Mouse (Mus musculus): ENCODE measurements around the gene Rab33b. TPM values are rescaled to one million over a fixed set of nuclear protein-coding genes. Genes with fewer than 3 reads are reported as not detected.

Rab33b gene
- polyA plus RNA-seq, 1 experiment from 2014 or later: 22.3 TPM

- Histone ChIP-seq H3K36me3 (peaks cover 11% of the 10 kb centered on the region; the same call in 1 of the 2 replicates), H3K9me3 (replicated peaks) (no peaks in the 10 kb centered on the region), H3K9ac (no peak overlapping the region), H3K27me3 (no peaks in the 10 kb centered on the region), H3K27ac (no peak overlapping the region), H3K4me2 (replicated peaks) (no peak overlapping the region), H3K4me1 (peaks cover 9% of the 10 kb centered on the region), H3K4me3 (no peak overlapping the region)
- ATAC-seq (ENCODE audit: low FRiP score): no peak
- WGBS: 82% methylated on average over 7 of the region's 7 CpGs
Observed at GRCm38 (mm10) chr3:51490088-51490753, 6.5 kb downstream of the Rab33b start.

DNA sequence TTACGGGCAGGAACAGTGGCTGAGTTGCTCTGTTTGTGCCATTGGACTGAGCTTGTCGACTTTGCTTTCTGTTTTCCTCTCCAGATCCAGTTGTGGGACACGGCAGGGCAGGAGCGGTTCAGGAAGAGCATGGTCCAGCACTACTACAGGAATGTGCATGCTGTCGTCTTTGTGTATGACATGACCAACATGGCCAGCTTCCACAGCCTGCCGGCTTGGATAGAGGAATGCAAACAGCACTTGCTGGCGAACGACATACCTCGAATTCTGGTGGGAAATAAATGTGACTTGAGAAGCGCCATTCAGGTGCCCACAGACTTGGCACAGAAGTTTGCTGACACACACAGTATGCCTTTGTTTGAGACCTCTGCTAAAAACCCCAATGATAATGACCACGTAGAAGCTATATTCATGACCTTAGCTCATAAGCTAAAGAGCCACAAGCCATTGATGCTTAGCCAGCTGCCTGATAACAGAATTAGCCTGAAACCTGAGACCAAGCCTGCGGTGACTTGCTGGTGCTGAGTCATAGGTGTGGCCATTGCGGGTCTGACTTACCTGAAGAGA lies 9.6 kb downstream of the Rab33b start:
- WGBS: 90% methylated on average over 13 of the region's 13 CpGs
- no peak for ATAC-seq (ENCODE audit: low FRiP score)
- H3K4me2 ChIP-seq (replicated peaks): no peak overlapping the region
- no peak overlapping the region for H3K4me3 ChIP-seq
- H3K27ac ChIP-seq: no peak overlapping the region
- H3K36me3 ChIP-seq: peaks cover 14% of the 10 kb centered on the region; the same call in 1 of the 2 replicates
- no peaks in the 10 kb centered on the region for H3K4me1 ChIP-seq
- H3K9ac ChIP-seq: no peak overlapping the region
- no peaks in the 10 kb centered on the region for H3K9me3 ChIP-seq (replicated peaks)
- no peaks in the 10 kb centered on the region for H3K27me3 ChIP-seq

GRCm38 (mm10) chr3:51494466-51494865 lies 10.7 kb downstream of the Rab33b start:
- no peak overlapping the region for H3K4me2 ChIP-seq (replicated peaks)
- 92% methylated on average over 2 of the region's 2 CpGs for WGBS
- H3K9ac ChIP-seq: no peak overlapping the region
- no peaks in the 10 kb centered on the region for H3K27me3 ChIP-seq
- ATAC-seq (ENCODE audit: low FRiP score): no peak
- H3K27ac ChIP-seq: no peak overlapping the region
- no peaks in the 10 kb centered on the region for H3K9me3 ChIP-seq (replicated peaks)
- peaks cover 14% of the 10 kb centered on the region; the same call in 1 of the 2 replicates for H3K36me3 ChIP-seq
- no peak overlapping the region for H3K4me3 ChIP-seq
- H3K4me1 ChIP-seq: no peaks in the 10 kb centered on the region

DNA sequence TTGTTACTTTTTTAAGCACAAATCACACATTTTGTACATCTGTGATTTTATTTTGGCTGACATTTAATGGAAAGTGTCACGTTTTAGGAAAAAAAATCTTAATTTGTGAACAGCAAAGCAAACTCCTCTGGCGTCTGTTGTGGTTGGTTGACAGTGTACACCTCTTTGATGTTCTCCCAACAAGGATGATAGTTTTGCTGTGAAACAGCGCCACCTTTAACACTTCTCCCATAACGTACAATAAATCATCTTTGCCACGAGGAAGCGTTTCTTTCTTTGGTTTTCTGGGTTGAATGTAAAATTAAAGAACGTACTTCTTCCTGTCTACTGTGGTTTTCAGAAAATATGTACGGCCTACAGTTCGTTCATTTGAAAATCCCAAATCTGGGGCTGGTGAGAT lies 11.9 kb downstream of the Rab33b start:
- ATAC-seq (ENCODE audit: low FRiP score): no peak
- Histone ChIP-seq H3K9ac (no peak overlapping the region), H3K4me3 (no peak overlapping the region), H3K9me3 (replicated peaks) (no peaks in the 10 kb centered on the region), H3K4me1 (no peaks in the 10 kb centered on the region), H3K36me3 (peaks cover 14% of the 10 kb centered on the region; the same call in 1 of the 2 replicates), H3K27me3 (no peaks in the 10 kb centered on the region), H3K4me2 (replicated peaks) (no peak overlapping the region), H3K27ac (no peak overlapping the region)
- 94% methylated on average over 9 of the region's 9 CpGs for WGBS

DNA sequence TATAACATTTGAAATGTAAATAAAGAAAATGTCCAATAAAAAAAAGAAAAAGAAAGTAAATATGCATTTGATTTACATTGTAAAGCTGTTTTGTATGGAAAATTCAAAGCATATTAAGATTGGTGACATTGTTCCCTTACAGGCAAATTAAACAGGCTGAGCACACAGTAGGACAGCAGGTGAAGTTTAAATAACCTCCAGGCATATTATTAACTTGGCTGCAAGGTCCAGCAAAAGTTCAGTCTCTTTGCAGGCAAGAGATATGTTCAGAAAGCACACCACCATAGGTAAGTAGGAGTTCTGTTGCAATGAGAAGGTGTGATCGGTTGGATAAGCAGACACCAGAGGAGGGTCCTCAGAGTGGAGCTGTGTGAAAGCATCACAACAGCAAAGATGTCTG lies 14.3 kb downstream of the Rab33b start:
- 94% methylated on average over 1 of the region's 1 CpGs for WGBS
- no peak for ATAC-seq (ENCODE audit: low FRiP score)
- no peak overlapping the region for H3K9ac ChIP-seq
- no peaks in the 10 kb centered on the region for H3K27me3 ChIP-seq
- no peak overlapping the region for H3K27ac ChIP-seq
- no peaks in the 10 kb centered on the region for H3K9me3 ChIP-seq (replicated peaks)
- H3K4me2 ChIP-seq (replicated peaks): no peak overlapping the region
- peaks cover 14% of the 10 kb centered on the region; the same call in 1 of the 2 replicates for H3K36me3 ChIP-seq
- H3K4me3 ChIP-seq: no peak overlapping the region
- H3K4me1 ChIP-seq: no peaks in the 10 kb centered on the region

GRCm38 (mm10) chr3:51498659-51499058 lies 14.9 kb downstream of the Rab33b start:
- no peak for ATAC-seq (ENCODE audit: low FRiP score)
- WGBS: 86% methylated on average over 5 of the region's 5 CpGs

DNA sequence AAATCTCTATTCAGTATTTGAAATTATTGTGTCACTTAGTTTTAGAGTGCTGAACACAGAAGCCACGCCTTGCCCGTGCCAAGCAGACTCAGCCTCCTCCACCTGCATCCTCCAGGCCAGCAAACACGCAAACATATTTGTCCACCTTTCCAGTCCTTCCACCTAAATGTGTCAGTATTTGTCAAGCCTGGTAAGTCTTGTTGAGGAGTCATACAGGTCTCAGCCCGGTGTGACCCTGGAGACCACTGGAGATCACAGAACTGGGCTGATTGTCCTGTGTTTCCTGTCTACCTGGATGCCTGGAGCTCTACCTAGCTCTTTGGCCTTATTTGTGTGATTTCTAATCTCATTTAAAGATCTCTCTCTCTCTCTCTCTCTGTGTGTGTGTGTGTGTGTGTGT lies 16.2 kb downstream of the Rab33b start:
- no peak for ATAC-seq (ENCODE audit: low FRiP score)
- H3K9ac ChIP-seq: no peak overlapping the region
- no peaks in the 10 kb centered on the region for H3K27me3 ChIP-seq
- 93% methylated on average over 4 of the region's 4 CpGs for WGBS
- no peak overlapping the region for H3K27ac ChIP-seq
- H3K36me3 ChIP-seq: 0 out of 2 replicates have a peak, but pooled peaks cover 3% of the 10 kb centered on the region
- H3K4me3 ChIP-seq: no peak overlapping the region
- no peaks in the 10 kb centered on the region for H3K4me1 ChIP-seq
- H3K4me2 ChIP-seq (replicated peaks): no peak overlapping the region
- no peaks in the 10 kb centered on the region for H3K9me3 ChIP-seq (replicated peaks)

More at GRCm38 (mm10) chr3:51498659-51499058, 14.9 kb downstream of the Rab33b start:
- no peaks in the 10 kb centered on the region for H3K27me3 ChIP-seq
- H3K27ac ChIP-seq: no peak overlapping the region
- no peaks in the 10 kb centered on the region for H3K4me1 ChIP-seq
- no peak overlapping the region for H3K9ac ChIP-seq
- H3K4me3 ChIP-seq: no peak overlapping the region
- H3K4me2 ChIP-seq (replicated peaks): no peak overlapping the region
- no peaks in the 10 kb centered on the region for H3K9me3 ChIP-seq (replicated peaks)
- H3K36me3 ChIP-seq: peaks cover 9% of the 10 kb centered on the region; the same call in 1 of the 2 replicates

DNA sequence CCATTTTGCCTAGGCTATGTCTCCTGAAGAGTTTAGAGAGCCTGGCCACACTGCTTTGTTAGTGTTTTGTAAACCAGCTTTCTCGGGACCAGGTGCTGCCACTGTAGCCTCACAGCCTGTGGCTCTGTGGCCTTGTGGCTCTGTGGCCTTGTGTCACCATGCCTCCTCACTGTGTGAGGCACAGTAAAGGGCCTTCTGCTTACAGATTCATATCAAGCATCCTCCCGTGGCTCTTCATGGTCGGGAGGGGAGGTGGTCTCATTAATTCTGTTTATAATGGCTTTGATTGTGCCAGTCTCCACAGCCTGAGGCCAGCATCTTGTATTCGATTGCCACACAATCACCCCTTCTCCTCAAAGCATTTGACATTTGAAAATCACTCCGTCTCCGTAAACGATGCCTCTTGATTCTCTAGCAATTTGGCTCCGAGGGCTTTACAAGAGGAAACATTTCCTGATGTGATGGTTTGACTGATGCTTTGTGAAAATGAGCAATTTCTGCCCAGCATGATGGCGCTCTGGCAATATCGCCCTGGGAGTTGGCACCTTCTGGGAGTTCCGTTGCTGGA lies 20.7 kb downstream of the Rab33b start:
- no peak overlapping the region for H3K4me3 ChIP-seq
- peaks cover 4% of the 10 kb centered on the region; the same call in 1 of the 2 replicates for H3K4me1 ChIP-seq
- no peak overlapping the region for H3K9ac ChIP-seq
- WGBS: 54% methylated on average over 11 of the region's 11 CpGs
- H3K4me2 ChIP-seq (replicated peaks): no peak overlapping the region
- ATAC-seq (ENCODE audit: low FRiP score): peak; percentile 54; the same call in 1 of the 2 replicates
- H3K9me3 ChIP-seq (replicated peaks): no peaks in the 10 kb centered on the region
- no peaks in the 10 kb centered on the region for H3K27me3 ChIP-seq
- H3K36me3 ChIP-seq: no peaks in the 10 kb centered on the region
- peak overlapping the region; percentile 72; the same call in 1 of the 2 replicates for H3K27ac ChIP-seq

DNA sequence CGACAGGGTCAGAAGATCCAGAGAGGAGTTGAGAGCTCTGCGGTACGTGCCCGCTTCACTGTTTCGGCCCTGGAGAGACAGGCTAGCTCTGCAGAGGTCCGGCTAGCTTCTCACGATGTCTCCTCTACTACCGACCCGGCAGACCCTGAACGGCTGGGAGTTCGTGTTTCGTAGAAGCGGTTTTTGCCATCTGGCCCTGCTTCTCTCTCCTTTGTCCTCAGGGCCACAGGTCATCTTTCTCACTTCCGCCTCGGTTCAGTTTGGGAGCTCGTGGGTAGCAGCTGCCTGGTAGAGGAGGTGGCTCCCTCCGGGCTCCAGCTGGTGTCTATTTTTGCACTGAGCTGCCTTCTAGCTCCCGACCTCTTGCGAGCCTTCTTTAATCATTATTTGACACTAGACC lies 21.7 kb downstream of the Rab33b start:
- ATAC-seq (ENCODE audit: low FRiP score): no peak
- Histone ChIP-seq H3K27me3 (no peaks in the 10 kb centered on the region), H3K27ac (peak overlapping the region; percentile 72), H3K4me3 (no peak overlapping the region), H3K9me3 (replicated peaks) (no peaks in the 10 kb centered on the region), H3K4me1 (peaks cover 4% of the 10 kb centered on the region; the same call in 1 of the 2 replicates), H3K4me2 (replicated peaks) (no peak overlapping the region), H3K9ac (no peak overlapping the region), H3K36me3 (no peaks in the 10 kb centered on the region)
- WGBS: 43% methylated on average over 19 of the region's 19 CpGs

- no peak overlapping the region for H3K9ac ChIP-seq
- H3K27me3 ChIP-seq: no peaks in the 10 kb centered on the region
- no peak overlapping the region for H3K4me3 ChIP-seq
- no peaks in the 10 kb centered on the region for H3K36me3 ChIP-seq
- no peak overlapping the region for H3K4me2 ChIP-seq (replicated peaks)
- no peaks in the 10 kb centered on the region for H3K4me1 ChIP-seq
- WGBS: 32% methylated on average over 8 of the region's 8 CpGs
- ATAC-seq (ENCODE audit: low FRiP score): no peak
- H3K27ac ChIP-seq: no peak overlapping the region
- H3K9me3 ChIP-seq (replicated peaks): no peaks in the 10 kb centered on the region
Observed at GRCm38 (mm10) chr3:51510903-51511302, 27.2 kb downstream of the Rab33b start.

DNA sequence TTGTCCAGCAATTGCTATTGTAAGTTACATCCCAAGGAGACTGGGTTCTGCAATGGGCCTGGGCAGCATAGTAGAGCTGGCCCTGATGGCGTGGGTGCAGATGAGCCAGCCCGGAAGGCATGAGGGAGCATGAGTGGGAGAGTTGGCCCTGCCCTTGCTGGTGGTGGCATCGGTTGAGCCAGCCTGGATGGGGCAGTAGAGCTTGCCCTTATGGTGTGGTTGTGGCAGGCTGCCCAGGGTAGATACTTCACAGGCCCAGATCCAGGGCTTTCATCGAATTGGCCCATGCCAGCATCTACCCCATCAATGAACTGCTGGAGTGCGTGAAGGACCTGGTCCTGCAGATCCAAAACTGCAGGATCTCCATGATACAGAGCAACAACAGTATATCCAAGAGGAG lies 28.3 kb downstream of the Rab33b start:
- Histone ChIP-seq H3K36me3 (no peaks in the 10 kb centered on the region), H3K4me3 (no peak overlapping the region), H3K9me3 (replicated peaks) (no peaks in the 10 kb centered on the region), H3K4me2 (replicated peaks) (no peak overlapping the region), H3K9ac (no peak overlapping the region), H3K4me1 (no peaks in the 10 kb centered on the region), H3K27me3 (no peaks in the 10 kb centered on the region), H3K27ac (no peak overlapping the region)
- WGBS: 96% methylated on average over 5 of the region's 5 CpGs
- ATAC-seq (ENCODE audit: low FRiP score): no peak

DNA sequence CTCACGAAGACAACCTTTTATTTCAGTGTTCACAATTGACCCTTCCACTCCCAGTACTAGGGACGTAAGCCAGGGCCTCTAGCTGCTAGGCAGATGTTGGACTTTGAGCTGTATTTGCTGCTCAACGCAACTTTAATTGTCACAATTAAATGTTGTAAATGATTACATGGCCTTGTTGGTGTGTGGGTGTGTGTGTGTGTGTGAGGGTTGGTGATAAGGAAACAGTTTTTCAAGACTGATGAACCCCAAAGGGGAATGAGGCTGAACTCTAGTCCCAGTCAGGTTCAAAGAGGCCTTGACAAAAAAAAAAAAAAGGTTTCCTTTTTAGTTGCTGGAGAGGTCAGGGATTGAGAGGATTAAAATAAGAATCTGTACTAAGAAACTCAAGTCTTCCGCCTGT lies 33.7 kb downstream of the Rab33b start:
- Histone ChIP-seq H3K36me3 (peaks cover 32% of the 10 kb centered on the region), H3K27me3 (no peaks in the 10 kb centered on the region), H3K27ac (no peak overlapping the region), H3K9me3 (replicated peaks) (no peaks in the 10 kb centered on the region), H3K4me1 (no peaks in the 10 kb centered on the region), H3K4me2 (replicated peaks) (no peak overlapping the region), H3K4me3 (no peak overlapping the region), H3K9ac (no peak overlapping the region)
- 88% methylated on average over 4 of the region's 4 CpGs for WGBS
- ATAC-seq (ENCODE audit: low FRiP score): no peak
